Mouse (Mus musculus) midbrain, embryonic 10.5 days (tissue): Measurements from ENCODE around the gene Itga3. TPM values are rescaled to one million over a fixed set of nuclear protein-coding genes. Genes with fewer than 3 reads are reported as not detected.
A peak's percentile ranks its signal among the peaks of the same experiment; 100 is the strongest.

Experiments used
- DNase-seq: peaks from one replicate; pipeline ENCODE4 v3.0.0-alpha.2; 2017; ENCODE audit warnings: low spot score
- H3K27ac ChIP-seq: fragments of 300-500 bp; sonication (generic); replicated peaks from 2 replicates; pipeline ENCODE4 v1.5.1; 2016; ENCODE audit warnings: mild to moderate bottlenecking
- H3K27me3 ChIP-seq: fragments of 300-500 bp; sonication (generic); 2 replicates; pipeline ENCODE4 v1.6.1; 2016; ENCODE audit warnings: low read depth, mild to moderate bottlenecking; ENCODE audit not compliant: poor library complexity, severe bottlenecking
- H3K36me3 ChIP-seq: fragments of 300-500 bp; sonication (generic); 2 replicates; pipeline ENCODE4 v1.6.1; 2016; ENCODE audit warnings: mild to moderate bottlenecking, moderate library complexity
- H3K4me1 ChIP-seq: fragments of 300-500 bp; sonication (generic); 2 replicates; pipeline ENCODE4 v1.6.1; 2016
- H3K4me3 ChIP-seq: fragments of 300-500 bp; sonication (generic); 2 replicates; pipeline ENCODE4 v1.5.1; 2016; ENCODE audit warnings: mild to moderate bottlenecking, moderate library complexity
- H3K9me3 ChIP-seq: fragments of 300-500 bp; sonication (generic); replicated peaks from 2 replicates; pipeline ENCODE4 v1.6.1; 2016; ENCODE audit warnings: mild to moderate bottlenecking
- WGBS: fragments of 180-500 bp; shearing (Covaris S2); methylation state at CpG from one replicate; pipeline ENCODE4 v1.1.7; 2016; 5-methylcytosine and 5-hydroxymethylcytosine counted together
- polyA plus RNA-seq: library from polyadenylated mRNA; unstranded; fragments of >200 nt; fragmentation: Nextera tagmentation; extraction: Ambion mirVana; gene quantifications from 2 replicates; pipeline ENCODE4 v1.2.1, GENCODE M21; 2016

Itga3 gene
- polyA plus RNA-seq, 1 experiment from 2014 or later = 5.4 TPM

DNA sequence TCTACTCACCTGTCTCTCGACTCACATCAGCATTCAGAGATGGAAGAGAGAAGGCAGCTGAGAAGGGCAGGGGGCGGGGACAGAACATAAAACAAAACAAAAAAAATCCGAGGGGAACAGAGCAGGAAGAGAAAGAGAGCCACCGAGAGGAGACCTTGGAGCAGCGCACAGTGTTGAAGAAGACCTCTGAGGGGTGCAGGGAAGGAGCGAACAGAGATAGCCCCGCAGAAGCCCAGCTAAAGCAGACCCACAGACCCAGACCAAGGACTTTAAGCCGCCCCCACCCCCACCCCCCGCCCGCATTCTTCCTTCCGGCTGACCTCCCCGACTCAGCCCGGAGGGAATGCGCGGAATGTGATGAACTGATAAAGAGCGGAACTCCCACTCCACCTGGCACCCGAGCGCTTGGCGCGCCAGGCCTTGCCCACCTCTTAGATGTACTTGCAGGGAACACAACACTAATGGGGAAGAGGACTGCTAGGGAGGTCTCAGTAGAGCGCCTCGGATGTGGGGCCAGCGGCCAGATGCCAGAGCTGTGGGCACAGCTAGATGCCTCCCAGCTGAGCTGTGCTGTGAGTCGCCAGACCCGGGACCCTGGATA is 28.8 kb upstream of the Itga3 start:
- WGBS = 4% methylated on average over 25 of the region's 25 CpGs
- Histone ChIP-seq H3K4me1 (peaks cover 41% of the 10 kb centered on the region), H3K27ac (no peak overlapping the region; the same call in 1 of the 2 replicates), H3K4me3 (peak overlapping the region; percentile 44), H3K9me3 (no peaks in the 10 kb centered on the region), H3K27me3 (peaks cover 30% of the 10 kb centered on the region), H3K36me3 (no peaks in the 10 kb centered on the region)
- DNase-seq = peak; percentile 47

GRCm38 (mm10) chr11:95104266-95104665 is 27.7 kb upstream of the Itga3 start:
- Histone ChIP-seq H3K4me3 (no peak overlapping the region), H3K27ac (no peak overlapping the region), H3K36me3 (no peaks in the 10 kb centered on the region), H3K9me3 (no peaks in the 10 kb centered on the region), H3K4me1 (peaks cover 46% of the 10 kb centered on the region), H3K27me3 (peaks cover 30% of the 10 kb centered on the region)
- 67% methylated on average over 6 of the region's 6 CpGs for WGBS
- no peak for DNase-seq

DNA sequence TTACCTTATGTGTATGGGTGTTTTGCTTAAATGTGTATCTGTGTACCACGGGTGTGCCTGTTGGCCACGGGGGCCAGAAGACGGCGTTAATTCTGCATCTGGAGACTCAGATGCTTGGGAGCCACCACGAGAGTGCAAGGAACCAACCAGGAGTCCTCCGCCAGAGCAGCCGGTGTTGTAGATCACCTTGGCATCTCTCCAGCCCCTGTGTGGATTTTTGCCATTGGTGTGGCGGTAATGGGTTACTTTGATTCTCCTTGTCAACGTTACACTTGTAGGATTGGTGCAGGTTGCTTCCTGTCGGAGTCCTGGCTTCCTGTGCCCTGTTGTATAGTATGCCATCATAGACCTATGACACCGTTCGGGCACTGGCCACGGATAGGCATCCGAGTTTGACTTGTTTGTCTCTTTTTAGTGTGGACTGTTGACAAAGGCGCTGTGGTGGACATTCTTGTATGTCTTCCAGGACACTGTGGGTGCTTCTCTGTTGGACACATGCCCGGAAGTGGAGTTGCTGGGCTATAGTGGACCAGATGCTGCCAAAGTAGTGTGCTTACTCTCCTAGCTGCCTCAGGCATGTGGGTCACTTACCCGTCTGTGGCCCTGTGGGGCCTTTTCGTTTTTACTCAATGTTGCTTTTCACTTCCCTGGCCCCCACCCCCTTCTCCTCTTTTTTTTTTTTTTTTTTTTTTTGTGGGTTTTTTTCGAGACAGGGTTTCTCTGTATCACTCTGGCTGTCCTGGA is 25.7 kb upstream of the Itga3 start:
- no peak for DNase-seq
- H3K4me3 ChIP-seq = no peak overlapping the region
- H3K27me3 ChIP-seq = peaks cover 30% of the 10 kb centered on the region
- peaks cover 57% of the 10 kb centered on the region for H3K4me1 ChIP-seq
- H3K9me3 ChIP-seq = no peaks in the 10 kb centered on the region
- WGBS = 94% methylated on average over 19 of the region's 19 CpGs
- H3K27ac ChIP-seq = no peak overlapping the region
- H3K36me3 ChIP-seq = no peaks in the 10 kb centered on the region

DNA sequence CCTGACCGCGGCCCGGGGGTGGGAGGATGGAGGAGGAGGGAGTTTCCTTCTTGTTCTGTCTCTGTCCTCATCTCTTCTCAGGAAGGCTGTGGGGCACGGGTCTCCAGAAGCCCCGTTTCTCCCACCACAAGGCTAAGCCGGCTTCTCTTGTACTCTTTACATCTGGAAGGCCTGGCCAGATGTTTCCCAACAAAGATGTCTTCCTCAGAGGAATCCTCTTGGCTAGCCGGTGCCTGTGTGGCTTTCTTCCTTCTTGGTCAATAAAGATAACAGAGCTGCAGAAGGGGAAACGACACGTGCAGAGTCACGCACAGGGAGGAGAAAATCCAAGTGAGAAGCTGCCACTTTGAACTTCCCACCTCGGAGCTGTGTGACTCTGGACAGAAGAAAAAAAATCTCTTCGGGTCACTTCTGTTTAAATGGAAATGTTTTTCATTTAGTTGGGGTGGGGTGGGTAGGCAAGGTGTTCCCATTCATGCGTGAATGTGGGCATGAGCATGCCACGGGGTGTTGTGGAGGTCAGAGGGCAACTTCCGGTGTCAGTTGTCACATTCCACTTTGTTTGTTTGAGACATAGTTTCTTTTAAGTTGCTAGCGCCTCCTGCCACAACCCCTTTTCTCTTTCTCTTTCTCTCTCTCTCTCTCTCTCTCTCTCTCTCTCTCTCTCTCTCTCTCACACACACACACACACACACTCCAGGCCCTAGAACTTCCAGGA is 24.6 kb upstream of the Itga3 start:
- peaks cover 63% of the 10 kb centered on the region for H3K4me1 ChIP-seq
- 25% methylated on average over 16 of the region's 16 CpGs for WGBS

DNA sequence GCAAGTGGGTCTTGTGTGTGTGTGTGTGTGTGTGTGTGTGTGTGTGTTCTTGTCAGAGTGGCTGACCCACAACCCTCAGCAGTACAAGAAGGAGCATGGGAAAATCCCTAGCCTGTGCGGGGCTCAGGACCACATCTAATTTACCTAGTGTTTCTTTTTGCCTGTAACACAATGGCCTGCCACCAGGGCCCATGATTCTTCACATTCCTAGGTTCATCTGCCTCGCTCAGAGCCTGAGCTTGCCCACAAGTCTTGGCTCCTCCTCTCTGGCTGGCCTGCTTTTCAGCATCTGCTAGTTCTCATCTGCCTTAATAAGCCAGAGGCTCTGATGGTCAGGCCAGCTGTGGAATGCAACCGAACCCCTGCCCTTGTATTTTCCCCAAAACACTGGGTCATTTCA is 23.8 kb upstream of the Itga3 start:
- H3K4me1 ChIP-seq = peaks cover 56% of the 10 kb centered on the region
- H3K4me3 ChIP-seq = no peak overlapping the region
- no peaks in the 10 kb centered on the region for H3K9me3 ChIP-seq
- peak overlapping the region; percentile 46; the same call in 1 of the 2 replicates for H3K27ac ChIP-seq
- no peak for DNase-seq
- 37% methylated on average over 3 of the region's 3 CpGs for WGBS
- peaks cover 18% of the 10 kb centered on the region for H3K27me3 ChIP-seq
- no peaks in the 10 kb centered on the region for H3K36me3 ChIP-seq

More for the DNA sequence above, 24.6 kb upstream of the Itga3 start:
- no peak for DNase-seq
- H3K36me3 ChIP-seq = no peaks in the 10 kb centered on the region
- peaks cover 26% of the 10 kb centered on the region for H3K27me3 ChIP-seq
- no peaks in the 10 kb centered on the region for H3K9me3 ChIP-seq
- H3K4me3 ChIP-seq = no peak overlapping the region
- H3K27ac ChIP-seq = peak overlapping the region; percentile 46; the same call in 1 of the 2 replicates

DNA sequence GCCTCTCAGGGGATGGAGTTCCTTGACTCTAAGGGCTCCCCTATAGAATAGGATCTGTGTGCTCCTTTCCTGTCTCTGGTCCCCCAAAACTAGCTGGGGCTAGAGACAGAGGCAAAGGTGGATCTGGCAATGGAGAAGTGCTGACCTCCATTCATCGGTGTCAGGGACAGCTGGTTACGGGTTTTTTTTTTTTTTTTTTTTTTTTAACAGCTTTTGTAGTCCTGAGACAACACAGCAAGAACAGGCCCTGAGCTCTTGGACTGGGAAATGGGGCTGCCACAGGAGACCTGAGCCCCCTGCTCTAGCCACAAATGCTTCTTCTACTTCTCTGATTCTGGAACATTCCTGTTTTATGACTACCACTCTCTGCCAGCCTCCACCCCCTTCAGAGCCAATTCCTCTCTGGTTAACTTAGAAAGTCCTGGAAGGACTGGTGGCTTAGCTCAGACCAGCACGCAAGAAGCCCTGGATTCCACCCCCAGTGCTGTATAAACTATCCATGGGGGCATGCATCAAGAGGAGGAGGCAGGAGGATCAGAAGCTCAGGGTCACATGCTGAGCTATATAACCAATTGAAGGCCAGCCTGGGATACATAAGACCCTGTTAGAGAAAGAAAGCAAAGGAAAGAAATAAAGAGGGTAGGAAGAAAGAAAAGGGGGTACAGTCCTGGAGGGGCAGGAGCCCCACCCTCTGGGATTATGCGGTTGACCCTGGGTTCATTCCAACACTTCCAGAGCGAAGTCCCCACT is 21.9 kb upstream of the Itga3 start:
- Histone ChIP-seq H3K27me3 (0 out of 2 replicates have a peak, but pooled peaks cover 5% of the 10 kb centered on the region), H3K27ac (no peak overlapping the region), H3K4me3 (no peak overlapping the region), H3K4me1 (peaks cover 45% of the 10 kb centered on the region), H3K9me3 (no peaks in the 10 kb centered on the region), H3K36me3 (no peaks in the 10 kb centered on the region)
- DNase-seq = no peak
- 80% methylated on average over 5 of the region's 5 CpGs for WGBS

DNA sequence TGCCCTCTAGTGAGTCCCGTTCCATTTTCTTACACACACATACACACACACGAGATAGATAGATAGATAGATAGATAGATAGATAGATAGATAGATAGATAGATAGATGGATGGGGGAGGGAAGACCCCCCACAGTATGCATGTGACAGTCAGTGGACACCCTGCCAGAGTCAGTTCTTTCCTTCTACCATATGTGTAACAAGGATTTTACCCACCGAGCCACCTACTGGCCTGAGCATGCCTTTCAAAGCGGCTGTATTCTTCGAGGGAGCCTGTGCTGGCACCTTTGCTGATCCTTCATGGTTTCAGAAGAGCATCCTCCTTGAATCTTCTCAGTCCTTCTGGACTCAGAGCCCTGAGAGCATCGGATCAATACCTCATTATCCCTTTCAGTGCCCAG is 21.3 kb upstream of the Itga3 start:
- no peak for DNase-seq
- H3K9me3 ChIP-seq = no peaks in the 10 kb centered on the region
- 64% methylated on average over 6 of the region's 6 CpGs for WGBS

GRCm38 (mm10) chr11:95096608-95097373 is 20.2 kb upstream of the Itga3 start:
- Histone ChIP-seq H3K9me3 (no peaks in the 10 kb centered on the region), H3K4me3 (no peak overlapping the region), H3K27me3 (0 out of 2 replicates have a peak, but pooled peaks cover 5% of the 10 kb centered on the region), H3K4me1 (peaks cover 45% of the 10 kb centered on the region), H3K27ac (peak overlapping the region; percentile 53), H3K36me3 (no peaks in the 10 kb centered on the region)
- 58% methylated on average over 4 of the region's 4 CpGs for WGBS
- no peak for DNase-seq

More for the DNA sequence above, 21.3 kb upstream of the Itga3 start:
- no peaks in the 10 kb centered on the region for H3K36me3 ChIP-seq
- no peak overlapping the region for H3K27ac ChIP-seq
- peaks cover 45% of the 10 kb centered on the region for H3K4me1 ChIP-seq
- H3K27me3 ChIP-seq = 0 out of 2 replicates have a peak, but pooled peaks cover 5% of the 10 kb centered on the region
- no peak overlapping the region for H3K4me3 ChIP-seq

DNA sequence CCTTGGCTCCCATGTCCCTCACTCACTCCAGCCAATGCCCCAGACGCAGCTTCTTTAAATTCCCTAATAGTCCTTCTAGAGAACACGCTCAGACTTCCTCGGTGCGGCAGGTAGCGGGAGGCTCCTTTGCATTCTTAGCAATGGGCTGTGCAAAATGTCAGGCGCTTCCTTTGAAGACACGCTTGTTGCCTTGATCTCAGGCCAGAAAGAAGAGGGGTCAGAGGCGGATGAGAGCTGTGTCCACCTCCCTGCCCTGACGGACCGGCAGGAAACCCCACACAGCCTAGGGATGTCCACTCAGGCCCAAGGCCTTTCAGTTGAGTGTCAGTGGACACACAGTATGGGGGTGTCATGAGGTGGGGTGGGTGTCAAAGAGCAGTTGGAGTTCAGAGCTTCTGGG is 19.0 kb upstream of the Itga3 start:
- H3K27ac ChIP-seq = no peak overlapping the region
- DNase-seq = no peak
- no peaks in the 10 kb centered on the region for H3K36me3 ChIP-seq
- whole genome bisulfite sequencing = 81% methylated on average over 10 of the region's 10 CpGs
- peaks cover 33% of the 10 kb centered on the region for H3K4me1 ChIP-seq
- no peaks in the 10 kb centered on the region for H3K9me3 ChIP-seq
- H3K4me3 ChIP-seq = no peak overlapping the region
- H3K27me3 ChIP-seq = 0 out of 2 replicates have a peak, but pooled peaks cover 2% of the 10 kb centered on the region

DNA sequence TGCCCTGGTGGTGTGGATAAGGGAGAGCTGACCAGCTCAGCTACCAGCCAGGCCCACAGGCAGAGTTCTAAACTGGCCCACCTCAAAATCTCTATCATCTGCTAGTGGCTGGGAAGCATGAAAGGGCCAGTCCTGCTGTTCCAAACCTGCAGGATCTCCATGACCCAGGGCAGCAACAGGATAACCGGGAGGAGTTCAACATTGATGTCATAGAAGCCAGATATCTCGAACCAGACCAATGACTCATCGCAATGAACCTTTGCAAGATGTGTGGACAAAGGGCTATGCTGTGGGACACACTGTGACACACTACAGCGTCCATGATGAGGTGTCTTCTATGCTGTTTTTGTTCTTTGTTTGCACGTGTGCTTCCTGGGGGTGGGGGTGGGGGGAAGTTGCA is 16.5 kb upstream of the Itga3 start:
- 80% methylated on average over 5 of the region's 5 CpGs for WGBS
- H3K4me3 ChIP-seq = no peak overlapping the region
- H3K27me3 ChIP-seq = no peaks in the 10 kb centered on the region
- H3K4me1 ChIP-seq = peaks cover 28% of the 10 kb centered on the region
- no peaks in the 10 kb centered on the region for H3K36me3 ChIP-seq
- H3K27ac ChIP-seq = no peak overlapping the region
- H3K9me3 ChIP-seq = no peaks in the 10 kb centered on the region
- DNase-seq = no peak

DNA sequence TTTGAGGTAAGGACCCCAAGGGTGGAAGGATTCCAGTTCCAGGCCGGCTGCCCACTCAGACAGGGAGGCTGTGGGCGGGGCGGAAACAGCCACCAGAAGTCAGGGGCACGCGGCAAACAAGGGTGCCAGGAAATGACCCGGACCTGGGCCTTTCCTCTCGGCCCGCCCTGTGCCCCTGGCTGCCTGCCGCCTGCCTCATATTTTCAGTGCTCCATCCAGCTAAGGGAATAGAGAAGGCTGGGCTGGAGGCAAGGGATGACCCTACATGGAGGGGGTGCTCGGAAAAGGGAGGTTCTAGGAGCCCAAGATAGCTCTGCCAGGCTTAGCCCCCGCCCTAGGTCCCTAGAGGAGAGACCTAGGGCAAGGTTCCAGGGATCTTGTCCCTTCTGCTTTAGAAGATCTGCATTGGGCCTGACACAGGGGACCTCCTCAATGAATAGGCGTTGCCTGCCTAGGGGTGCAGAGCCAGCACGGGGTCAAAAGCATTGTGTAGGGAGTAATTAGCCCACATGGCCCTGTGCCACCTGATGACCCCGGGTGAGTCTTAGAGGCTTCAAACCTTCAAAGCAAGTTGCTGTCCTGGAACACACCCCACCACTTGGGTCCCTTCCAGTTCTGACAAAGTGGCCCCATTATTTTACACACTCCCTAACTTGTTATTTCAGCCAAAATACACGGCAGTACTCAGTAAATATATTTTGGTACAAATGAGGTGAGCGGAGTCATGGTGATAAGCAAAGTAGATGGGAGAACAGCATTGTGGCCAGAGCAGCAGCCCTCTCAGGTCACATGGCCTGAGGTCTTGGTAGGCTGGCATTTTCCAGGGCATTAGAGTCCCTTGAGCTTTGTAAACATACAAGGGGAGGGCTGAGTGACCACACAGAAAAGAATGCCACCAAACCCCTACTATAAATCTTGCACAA is 12.5 kb upstream of the Itga3 start:
- H3K9me3 ChIP-seq = no peaks in the 10 kb centered on the region
- 86% methylated on average over 16 of the region's 16 CpGs for WGBS
- H3K4me3 ChIP-seq = no peak overlapping the region
- H3K27me3 ChIP-seq = 0 out of 2 replicates have a peak, but pooled peaks cover 6% of the 10 kb centered on the region
- DNase-seq = no peak
- H3K4me1 ChIP-seq = peaks cover 42% of the 10 kb centered on the region
- no peaks in the 10 kb centered on the region for H3K36me3 ChIP-seq
- H3K27ac ChIP-seq = no peak overlapping the region
